Mouse (Mus musculus): Measurements from ENCODE around the gene Slc25a10. TPM values are rescaled to one million over a fixed set of nuclear protein-coding genes. Genes with fewer than 3 reads are reported as not detected.
A peak's percentile ranks its signal among the peaks of the same experiment; 100 is the strongest.
"Not testable (repeated sequence)": the region's sequence is repeated elsewhere in the genome, so short reads cannot be mapped to it uniquely, and the experiment has no call there.

The Slc25a10 gene
- polyA plus RNA-seq, 1 experiment = 47.3 TPM

GRCm38 (mm10) chr11:120507611-120508289 is 16.1 kb downstream of the Slc25a10 start:
- no peaks in the 10 kb centered on the region for H3K36me3 ChIP-seq (replicated peaks; ENCODE audit: low read length)
- H3K9me3 ChIP-seq = no peaks in the 10 kb centered on the region
- peaks cover 65% of the 10 kb centered on the region for H3K4me1 ChIP-seq
- peaks cover 15% of the 10 kb centered on the region for H3K27me3 ChIP-seq (replicated peaks)
- H3K4me3 ChIP-seq (replicated peaks) = peak overlapping the region; percentile 64
- no peak for TF ChIP-seq FLI1 (IDR thresholded peaks at IDR 0.05; ENCODE audit: low read length)
- no peak for TF ChIP-seq GATA1 (IDR thresholded peaks at IDR 0.05; ENCODE audit: borderline replicate concordance, low read length)

DNA sequence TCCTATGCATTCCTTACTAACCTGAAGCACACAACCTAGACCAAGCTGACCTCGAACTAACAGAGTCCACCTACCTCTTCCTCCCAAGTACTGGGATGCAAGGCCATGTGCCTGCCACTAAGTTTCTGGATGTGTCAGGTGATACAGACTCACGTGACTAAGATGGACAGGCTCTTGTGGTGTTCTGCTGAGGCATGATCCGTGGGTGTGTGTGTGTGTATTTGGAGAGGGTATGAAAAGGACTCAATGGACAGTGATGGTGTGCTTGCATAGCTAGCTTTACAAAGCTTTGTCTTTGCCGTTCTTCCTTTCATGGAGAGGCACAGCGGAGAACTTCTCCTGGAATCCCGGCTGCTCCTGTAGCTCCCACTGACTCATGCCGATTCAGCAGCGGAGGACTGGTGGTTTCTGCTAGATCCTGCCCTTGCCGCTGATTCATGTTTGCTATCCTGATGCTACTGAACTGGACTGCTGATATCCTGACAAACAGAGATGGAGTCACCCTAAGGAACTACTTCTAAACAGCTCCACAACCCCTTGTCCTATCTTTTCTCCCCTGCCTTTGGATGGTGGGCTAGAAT is 16.7 kb downstream of the Slc25a10 start:
- Histone ChIP-seq H3K36me3 (replicated peaks; ENCODE audit: low read length) (no peaks in the 10 kb centered on the region), H3K4me1 (peaks cover 66% of the 10 kb centered on the region), H3K27me3 (replicated peaks) (peaks cover 11% of the 10 kb centered on the region), H3K9me3 (no peaks in the 10 kb centered on the region), H3K4me3 (replicated peaks) (peak overlapping the region; percentile 64)
- TF ChIP-seq FLI1 (IDR thresholded peaks at IDR 0.05; ENCODE audit: low read length) (no peak), GATA1 (IDR thresholded peaks at IDR 0.05; ENCODE audit: borderline replicate concordance, low read length) (no peak)

GRCm38 (mm10) chr11:120509940-120510339 is 18.3 kb downstream of the Slc25a10 start:
- no peak for TF ChIP-seq GATA1 (IDR thresholded peaks at IDR 0.05; ENCODE audit: borderline replicate concordance, low read length)
- TF ChIP-seq FLI1 (IDR thresholded peaks at IDR 0.05; ENCODE audit: low read length) = no peak
- Histone ChIP-seq H3K9me3 (no peaks in the 10 kb centered on the region), H3K27me3 (replicated peaks) (peaks cover 4% of the 10 kb centered on the region), H3K4me3 (replicated peaks) (peak overlapping the region; percentile 90), H3K36me3 (replicated peaks; ENCODE audit: low read length) (no peaks in the 10 kb centered on the region), H3K4me1 (peaks cover 71% of the 10 kb centered on the region)

DNA sequence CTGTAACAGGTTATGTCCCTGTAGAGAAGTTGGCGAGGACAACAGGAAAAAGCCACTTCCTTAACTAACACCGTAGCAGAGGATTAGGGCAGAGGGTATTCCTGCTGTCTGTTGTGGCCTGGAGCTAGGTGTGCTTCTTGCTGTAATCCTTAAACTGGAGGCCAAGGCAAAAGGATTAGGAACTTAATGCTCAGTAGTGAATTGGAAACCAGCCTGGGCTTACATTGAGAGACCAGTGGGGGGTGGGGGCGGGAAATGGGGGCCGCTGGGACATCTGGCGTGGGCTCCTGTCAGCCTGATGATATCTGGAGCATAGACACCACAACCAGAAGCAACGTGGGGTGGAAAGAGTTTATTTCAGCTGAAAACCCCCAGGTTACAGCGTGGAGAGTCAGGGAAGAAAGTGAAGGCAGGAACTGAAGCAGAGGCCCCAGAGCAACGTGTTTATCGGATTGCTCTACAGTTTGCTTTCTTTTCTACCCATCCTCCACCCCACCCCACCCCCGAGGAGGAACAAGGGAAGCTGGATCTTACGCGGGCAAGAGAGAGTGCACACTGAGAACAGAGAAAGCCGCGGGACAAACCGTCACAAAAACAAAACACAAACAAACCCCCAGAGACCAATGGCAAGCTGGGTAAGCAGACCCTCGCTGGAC is 18.9 kb downstream of the Slc25a10 start:
- H3K36me3 ChIP-seq (replicated peaks; ENCODE audit: low read length) = no peaks in the 10 kb centered on the region
- TF ChIP-seq FLI1 (IDR thresholded peaks at IDR 0.05; ENCODE audit: low read length) = no peak
- TF ChIP-seq GATA1 (IDR thresholded peaks at IDR 0.05; ENCODE audit: borderline replicate concordance, low read length) = no peak
- H3K27me3 ChIP-seq (replicated peaks) = peaks cover 1% of the 10 kb centered on the region
- peak overlapping the region; percentile 90 for H3K4me3 ChIP-seq (replicated peaks)
- H3K9me3 ChIP-seq = no peaks in the 10 kb centered on the region
- H3K4me1 ChIP-seq = peaks cover 75% of the 10 kb centered on the region

- no peak overlapping the region for H3K4me3 ChIP-seq (replicated peaks)
- peaks cover 68% of the 10 kb centered on the region for H3K4me1 ChIP-seq
- no peaks in the 10 kb centered on the region for H3K36me3 ChIP-seq (replicated peaks; ENCODE audit: low read length)
- no peaks in the 10 kb centered on the region for H3K27me3 ChIP-seq (replicated peaks)
- H3K9me3 ChIP-seq = no peaks in the 10 kb centered on the region
- TF ChIP-seq FLI1 (IDR thresholded peaks at IDR 0.05; ENCODE audit: low read length) (no peak), GATA1 (IDR thresholded peaks at IDR 0.05; ENCODE audit: borderline replicate concordance, low read length) (no peak)
These were observed 21.3 kb downstream of the Slc25a10 start for GRCm38 (mm10) chr11:120512790-120513453.

GRCm38 (mm10) chr11:120514262-120514661 is 22.6 kb downstream of the Slc25a10 start:
- H3K9me3 ChIP-seq; H3K4me3 ChIP-seq (replicated peaks); H3K36me3 ChIP-seq (replicated peaks; ENCODE audit: low read length); H3K27me3 ChIP-seq (replicated peaks): not testable (repeated sequence)
- H3K4me1 ChIP-seq = peaks cover 69% of the 10 kb centered on the region

DNA sequence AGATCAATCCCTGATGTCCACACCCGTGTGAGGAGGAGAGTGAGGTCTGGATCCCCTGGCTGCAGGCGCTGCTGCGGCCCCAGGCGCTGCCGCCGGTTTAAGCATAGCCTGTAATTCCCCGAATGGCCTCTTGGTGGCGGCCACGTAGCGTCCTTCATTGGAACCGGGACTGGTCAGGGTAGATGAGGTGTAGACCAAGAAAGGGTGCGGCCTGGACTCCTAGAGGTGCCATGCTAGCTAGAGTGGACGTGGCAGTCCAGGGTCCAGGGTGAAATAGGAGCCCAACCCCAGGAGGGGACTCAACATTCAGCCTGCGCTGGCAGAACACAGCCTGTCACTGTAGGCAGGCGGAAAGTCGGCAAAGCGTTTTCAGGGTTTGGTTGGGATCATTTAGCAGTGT is 24.0 kb downstream of the Slc25a10 start:
- no peaks in the 10 kb centered on the region for H3K27me3 ChIP-seq (replicated peaks)
- peak overlapping the region; percentile 83 for H3K4me3 ChIP-seq (replicated peaks)
- H3K9me3 ChIP-seq = no peaks in the 10 kb centered on the region
- H3K36me3 ChIP-seq (replicated peaks; ENCODE audit: low read length) = no peaks in the 10 kb centered on the region
- peaks cover 69% of the 10 kb centered on the region for H3K4me1 ChIP-seq
- TF ChIP-seq FLI1 (IDR thresholded peaks at IDR 0.05; ENCODE audit: low read length) (no peak), GATA1 (IDR thresholded peaks at IDR 0.05; ENCODE audit: borderline replicate concordance, low read length) (no peak)

DNA sequence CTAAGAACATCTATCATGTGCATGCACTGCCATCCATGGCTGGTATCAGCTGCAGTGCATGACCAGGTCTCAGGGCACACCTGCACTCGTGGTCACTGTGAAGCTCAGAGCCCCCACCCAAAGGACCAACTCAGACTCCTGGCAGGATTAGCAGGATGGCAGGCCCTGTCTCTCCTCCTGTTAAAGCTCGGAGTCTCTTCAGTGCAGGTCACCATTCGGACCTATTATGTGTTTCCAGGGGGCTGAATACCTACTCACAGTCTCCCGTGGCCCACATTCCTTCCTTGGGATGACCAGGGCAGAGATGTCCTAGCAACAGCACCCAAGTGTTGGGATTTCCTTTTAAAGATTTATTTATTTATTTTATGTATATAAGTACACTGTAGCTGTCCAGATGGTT is 25.5 kb downstream of the Slc25a10 start:
- H3K4me1 ChIP-seq = peaks cover 62% of the 10 kb centered on the region
- peaks cover 2% of the 10 kb centered on the region for H3K36me3 ChIP-seq (replicated peaks; ENCODE audit: low read length)
- H3K9me3 ChIP-seq = peaks cover 4% of the 10 kb centered on the region; the same call in 1 of the 2 replicates
- TF ChIP-seq FLI1 (IDR thresholded peaks at IDR 0.05; ENCODE audit: low read length) (no peak), GATA1 (IDR thresholded peaks at IDR 0.05; ENCODE audit: borderline replicate concordance, low read length) (no peak)
- no peak overlapping the region for H3K4me3 ChIP-seq (replicated peaks)
- H3K27me3 ChIP-seq (replicated peaks) = peaks cover 2% of the 10 kb centered on the region

DNA sequence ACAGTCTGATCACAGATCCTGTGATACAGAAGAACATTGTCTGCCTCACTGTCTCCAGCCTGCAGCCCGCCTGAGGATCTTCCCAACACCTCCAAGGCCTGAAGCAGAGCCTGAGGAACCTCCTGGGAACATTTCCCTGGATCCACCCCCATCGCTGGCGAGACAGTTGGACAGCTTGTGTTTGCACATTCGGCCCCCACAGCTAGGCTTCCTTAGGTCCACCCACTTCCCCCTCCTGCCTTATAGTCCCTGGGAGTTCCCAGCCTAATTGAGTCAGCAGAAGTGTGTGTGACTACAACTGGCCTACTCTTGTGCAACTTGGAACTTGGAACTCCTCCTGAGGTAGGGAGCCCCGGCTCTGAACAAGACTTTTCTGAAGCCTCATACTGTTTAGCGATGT is 26.4 kb downstream of the Slc25a10 start:
- H3K9me3 ChIP-seq = peaks cover 4% of the 10 kb centered on the region; the same call in 1 of the 2 replicates
- peaks cover 5% of the 10 kb centered on the region for H3K27me3 ChIP-seq (replicated peaks)
- H3K4me3 ChIP-seq (replicated peaks) = peak overlapping the region; percentile 78
- TF ChIP-seq FLI1 (IDR thresholded peaks at IDR 0.05; ENCODE audit: low read length) (no peak), GATA1 (IDR thresholded peaks at IDR 0.05; ENCODE audit: borderline replicate concordance, low read length) (no peak)
- peaks cover 58% of the 10 kb centered on the region for H3K4me1 ChIP-seq
- H3K36me3 ChIP-seq (replicated peaks; ENCODE audit: low read length) = peaks cover 2% of the 10 kb centered on the region

DNA sequence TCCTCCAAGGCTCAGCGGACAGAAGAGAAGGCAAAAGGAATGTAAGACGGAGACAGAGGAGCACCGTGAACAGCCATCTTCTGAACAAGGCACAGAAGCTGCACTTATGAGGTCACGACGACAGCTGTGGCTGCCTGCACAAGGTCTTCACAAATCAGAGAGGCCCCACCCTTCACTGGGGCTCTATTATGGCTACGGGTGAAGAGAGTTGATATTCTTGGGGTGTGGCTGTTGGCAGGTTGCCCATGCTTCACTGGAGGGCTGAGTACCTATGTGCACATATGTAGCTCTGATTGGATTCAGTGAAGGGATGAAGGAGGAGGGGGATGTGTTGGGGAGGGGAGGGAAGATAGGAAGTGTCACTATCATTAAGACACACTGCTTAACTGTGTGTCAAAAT is 26.9 kb downstream of the Slc25a10 start:
- H3K36me3 ChIP-seq (replicated peaks; ENCODE audit: low read length) = peaks cover 2% of the 10 kb centered on the region
- H3K4me3 ChIP-seq (replicated peaks) = peak overlapping the region; percentile 78
- H3K27me3 ChIP-seq (replicated peaks) = peaks cover 8% of the 10 kb centered on the region
- peaks cover 4% of the 10 kb centered on the region; the same call in 1 of the 2 replicates for H3K9me3 ChIP-seq
- TF ChIP-seq GATA1 (IDR thresholded peaks at IDR 0.05; ENCODE audit: borderline replicate concordance, low read length) = no peak
- no peak for TF ChIP-seq FLI1 (IDR thresholded peaks at IDR 0.05; ENCODE audit: low read length)
- H3K4me1 ChIP-seq = peaks cover 58% of the 10 kb centered on the region
